Mouse (Mus musculus) adrenal gland, postnatal 25 days (tissue): ENCODE measurements around the gene Ankrd36. TPM values are rescaled to one million over a fixed set of nuclear protein-coding genes. Genes with fewer than 3 reads are reported as not detected.
"Not testable (repeated sequence)": the region's sequence is repeated elsewhere in the genome, so short reads cannot be mapped to it uniquely, and the experiment has no call there.

ENCODE experiments used
- DNase-seq: peaks from one replicate; pipeline ENCODE4 v3.0.0; 2021; ENCODE audit warnings: mixed read lengths
- long read RNA-seq: library from polyadenylated mRNA; stranded (forward); transcript quantifications from one replicate; pipeline ENCODE4 v2.0.0, GENCODE M21; 2021
- total RNA-seq: library from RNA; stranded (reverse); gene quantifications from 2 replicates; pipeline ENCODE4 v1.2.3, GENCODE M21; 2021

Ankrd36 gene
- total RNA-seq: not detected in 2 replicates
- long read RNA-seq: 0 reads

GRCm38 (mm10) chr11:5569474-5569873, at the start of gene Ankrd36:
Ankrd36 (plus strand) TSS chr11:5569684.
- DNase-seq: no peak

- peak; percentile 99 for DNase-seq
Observed at GRCm38 (mm10) chr11:5520412-5521265, 48.8 kb upstream of the Ankrd36 start, which contains the start of gene Xbp1. Xbp1 (plus strand) TSS chr11:5520659.

- no peak for DNase-seq
Observed at GRCm38 (mm10) chr11:5521266-5521515, 48.3 kb upstream of the Ankrd36 start.

DNA sequence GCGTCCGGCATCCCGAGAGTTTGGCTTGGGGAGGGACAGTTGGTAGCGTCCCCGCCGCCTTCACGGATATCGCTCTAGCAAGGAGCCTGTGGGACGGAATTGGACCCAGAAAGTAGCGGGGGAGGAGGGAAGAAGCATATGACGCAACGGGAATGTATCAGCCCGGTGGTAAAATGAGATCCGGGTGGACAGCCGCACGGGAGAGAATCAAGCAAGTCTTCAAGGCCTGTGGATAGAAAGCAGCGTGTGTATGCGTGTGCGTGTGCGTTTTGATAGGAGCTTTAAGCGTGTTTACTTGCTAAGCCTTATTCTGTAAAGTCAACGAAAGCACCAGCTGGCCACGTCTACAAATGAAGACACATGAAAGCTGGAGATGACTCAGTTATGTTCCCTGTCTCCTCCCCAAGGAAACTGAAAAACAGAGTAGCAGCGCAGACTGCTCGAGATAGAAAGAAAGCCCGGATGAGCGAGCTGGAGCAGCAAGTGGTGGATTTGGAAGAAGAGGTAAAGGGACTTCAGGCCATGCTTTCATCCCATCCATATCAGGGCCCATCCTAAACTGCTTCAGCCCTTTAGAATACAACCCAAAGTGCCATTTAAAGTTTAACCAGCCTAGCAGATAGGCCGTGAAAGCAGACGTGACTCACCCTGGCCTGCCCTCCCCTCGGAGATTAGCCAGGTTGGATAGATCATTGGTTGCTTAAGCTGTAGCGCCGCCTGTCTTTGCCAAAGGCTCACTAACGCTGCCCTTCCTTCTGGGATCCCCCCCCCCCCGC, 47.8 kb upstream of the Ankrd36 start:
- DNase-seq: peak; percentile 71

DNA sequence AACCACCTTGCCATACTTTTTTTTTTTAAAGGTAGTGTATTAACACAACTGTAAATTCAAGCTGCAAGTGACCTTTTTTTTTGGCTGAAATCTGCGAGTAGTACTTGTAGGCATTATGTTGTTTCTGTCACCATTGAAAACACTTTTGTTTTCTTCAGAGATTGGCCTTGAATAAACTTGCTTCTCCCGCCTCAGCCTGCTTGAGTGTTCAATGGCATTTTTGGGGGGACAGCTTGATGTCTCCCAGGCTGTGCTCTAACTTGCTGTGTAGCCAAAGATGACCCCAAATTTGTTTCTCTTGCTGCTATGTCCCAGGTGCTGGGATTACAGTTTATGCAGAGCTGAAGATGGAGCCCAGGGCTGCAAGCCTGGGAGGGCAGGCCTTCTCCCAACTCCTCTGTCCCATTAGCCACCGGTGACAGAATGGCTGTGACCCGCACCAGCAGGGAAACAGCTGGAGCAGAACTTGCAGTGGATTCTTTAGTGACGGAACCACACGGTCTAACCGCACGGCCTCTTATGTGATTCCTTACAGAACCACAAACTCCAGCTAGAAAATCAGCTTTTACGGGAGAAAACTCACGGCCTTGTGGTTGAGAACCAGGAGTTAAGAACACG, 46.6 kb upstream of the Ankrd36 start:
- no peak for DNase-seq

DNA sequence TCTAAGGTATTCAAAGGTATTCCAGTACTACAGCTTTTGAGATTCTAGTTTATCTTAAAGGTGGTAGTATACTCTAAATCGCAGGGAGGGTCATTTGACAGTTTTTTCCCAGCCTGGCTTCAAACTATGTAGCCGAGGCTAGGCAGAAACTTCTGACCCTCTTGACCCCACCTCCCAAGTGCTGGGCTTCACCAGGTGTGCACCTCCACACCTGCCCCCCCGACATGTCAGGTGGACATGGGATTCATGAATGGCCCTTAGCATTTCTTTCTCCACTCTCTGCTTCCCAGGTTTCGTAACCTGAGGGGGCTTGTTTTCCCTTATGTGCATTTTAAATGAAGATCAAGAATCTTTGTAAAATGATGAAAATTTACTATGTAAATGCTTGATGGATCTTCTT, 44.1 kb upstream of the Ankrd36 start:
- no peak for DNase-seq

DNA sequence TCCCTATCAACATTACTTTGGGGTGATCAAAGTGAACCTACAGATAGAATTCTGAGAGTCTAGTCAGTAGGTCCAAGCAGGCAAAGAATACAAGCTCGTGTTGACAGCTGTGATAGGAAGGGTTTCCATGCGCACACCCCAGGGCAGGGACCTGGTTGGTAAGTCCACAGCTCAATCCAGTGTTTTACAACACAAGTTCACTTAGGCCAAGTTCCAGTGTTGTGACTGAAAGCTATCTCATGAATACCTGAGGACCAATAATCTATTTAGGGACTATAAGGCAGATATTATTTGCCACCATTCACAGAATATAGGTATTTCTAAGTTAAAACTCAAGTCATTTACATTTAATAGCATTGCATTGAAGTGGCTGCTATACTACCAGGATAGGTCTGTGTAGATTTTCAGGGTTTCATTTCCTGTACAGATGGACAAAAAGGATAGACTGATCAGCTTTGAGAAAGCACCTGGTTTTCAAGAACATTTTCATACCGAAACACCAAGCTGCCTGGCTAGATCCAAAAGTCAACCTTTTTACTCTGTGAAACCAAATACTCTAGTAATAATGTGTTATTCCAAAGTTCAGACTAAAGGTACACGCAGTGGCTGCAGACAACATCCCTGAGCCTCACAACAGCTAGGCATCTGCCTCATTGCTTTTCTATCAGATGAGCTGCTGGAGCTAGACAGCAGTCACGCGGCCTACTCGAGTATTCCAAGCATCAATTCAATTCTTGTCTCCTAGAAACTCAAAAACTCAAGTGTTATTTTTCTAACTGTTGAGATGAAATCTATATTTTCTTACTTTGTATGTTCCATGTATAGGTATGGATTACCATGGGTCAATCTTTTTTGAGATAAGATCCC, 42.7 kb upstream of the Ankrd36 start:
- DNase-seq: no peak

GRCm38 (mm10) chr11:5527865-5528523, 41.5 kb upstream of the Ankrd36 start:
- no peak for DNase-seq

DNA sequence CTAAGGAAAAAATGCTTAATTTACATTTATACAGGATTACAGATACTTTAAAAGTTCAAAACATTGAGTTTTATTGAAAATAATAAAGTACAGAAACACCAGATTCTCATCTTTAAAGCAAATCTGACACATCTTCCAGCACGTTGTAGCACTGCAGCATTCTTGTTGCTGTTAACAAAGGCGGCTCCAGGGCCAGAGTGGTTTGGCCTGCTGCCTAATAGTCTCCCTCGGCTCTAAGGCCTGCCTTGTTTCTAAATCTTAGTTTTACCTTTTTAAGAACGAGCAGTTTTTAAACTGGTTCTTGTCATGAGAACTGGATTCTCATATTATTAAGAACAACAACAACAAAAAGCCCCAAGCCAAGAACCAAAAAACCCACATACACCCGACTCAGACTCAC, 40.6 kb upstream of the Ankrd36 start:
- DNase-seq: no peak

- DNase-seq: no peak
Observed at GRCm38 (mm10) chr11:5530172-5530571, 39.3 kb upstream of the Ankrd36 start.

DNA sequence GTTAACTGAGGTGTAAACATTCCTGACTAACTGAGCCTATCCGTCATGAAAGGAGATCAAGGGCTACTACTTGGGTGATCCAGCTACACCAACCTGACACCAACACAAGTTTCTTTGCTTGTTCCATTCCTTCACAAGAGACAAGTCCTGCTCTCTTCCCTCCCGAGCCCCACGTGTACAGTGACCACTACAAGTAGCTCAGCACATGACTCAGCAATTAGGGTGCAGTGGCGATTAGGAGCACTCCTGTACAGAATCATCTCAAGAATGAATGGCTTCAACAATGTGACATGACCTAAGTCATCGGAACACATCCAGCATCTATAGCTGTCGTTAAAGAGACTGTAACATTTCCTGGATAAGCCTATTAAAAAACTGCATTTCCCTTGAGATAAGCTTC, 38.8 kb upstream of the Ankrd36 start:
- DNase-seq: no peak

DNA sequence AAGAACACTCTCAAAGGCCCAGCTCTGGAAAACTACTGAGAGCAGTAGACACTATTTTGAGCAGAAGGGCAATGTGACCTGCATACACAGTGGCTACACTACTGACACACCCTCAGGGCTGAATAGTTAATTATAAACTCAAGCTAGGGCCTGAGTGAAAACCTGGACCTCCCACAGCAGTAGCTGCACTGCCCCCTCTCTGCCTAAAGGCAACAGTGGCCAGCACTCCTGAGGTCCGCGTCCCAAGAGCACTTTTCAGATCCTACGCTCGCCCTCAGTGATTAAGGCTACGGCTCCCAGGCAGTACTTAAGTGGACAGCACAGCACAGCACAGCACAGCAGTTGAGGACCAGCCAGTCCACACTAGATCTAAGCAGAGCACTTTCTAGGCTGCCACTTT, 36.4 kb upstream of the Ankrd36 start:
- DNase-seq: no peak

GRCm38 (mm10) chr11:5537454-5537853, 32.0 kb upstream of the Ankrd36 start:
- not testable (repeated sequence) for DNase-seq

DNA sequence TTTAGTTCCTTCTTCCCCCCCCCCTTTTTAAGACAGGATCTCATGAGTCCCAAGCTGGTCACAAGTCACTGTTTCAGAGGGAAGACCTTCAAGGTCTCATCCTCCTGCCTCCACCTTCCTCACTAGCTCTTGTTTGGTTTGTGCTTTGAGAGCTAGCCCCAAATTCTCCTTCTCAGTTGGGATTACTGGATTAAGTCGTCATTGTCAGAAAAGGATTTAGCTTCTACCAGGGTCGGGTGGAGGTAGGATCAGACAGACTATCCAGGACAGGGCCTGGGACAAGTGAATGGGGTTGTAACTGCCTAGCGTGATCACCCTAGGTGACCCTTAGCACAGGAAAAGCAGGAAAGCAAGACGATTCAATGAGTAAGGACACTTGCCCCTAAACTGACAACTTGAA, 29.2 kb upstream of the Ankrd36 start:
- DNase-seq: no peak

DNA sequence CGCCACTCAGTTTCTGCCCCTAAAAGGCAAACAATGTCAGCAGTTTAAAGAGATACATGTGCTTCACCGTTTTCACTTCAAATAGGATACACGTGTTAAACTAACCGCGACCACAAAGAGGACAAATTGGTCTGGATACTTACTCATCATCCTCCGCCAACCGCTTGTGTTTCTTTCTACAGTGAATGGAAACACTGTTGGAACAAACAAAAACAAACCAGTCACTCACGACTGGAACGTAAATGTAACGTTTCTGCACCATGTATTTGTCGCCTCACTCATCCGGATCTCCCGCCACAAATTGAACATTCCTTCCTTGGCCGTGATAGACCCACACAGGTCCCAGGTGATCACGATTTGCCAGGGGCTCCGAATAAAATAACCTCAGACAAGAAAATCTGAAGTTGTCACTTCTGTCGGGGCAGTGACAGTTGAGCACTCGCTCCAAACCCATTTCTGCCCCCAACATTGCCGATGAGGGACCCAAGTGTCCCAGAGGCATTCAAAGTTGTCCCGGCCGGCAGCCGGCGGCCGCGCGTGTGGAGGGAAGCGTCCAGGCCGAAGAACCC, 28.2 kb upstream of the Ankrd36 start:
- DNase-seq: no peak

- DNase-seq: peak; percentile 88
Observed at GRCm38 (mm10) chr11:5541799-5542481, 27.5 kb upstream of the Ankrd36 start, which contains the start of gene Ccdc117. Ccdc117 (minus strand) TSS chr11:5542187.

- DNase-seq: no peak
Observed at GRCm38 (mm10) chr11:5542482-5543185, 26.9 kb upstream of the Ankrd36 start.

- no peak for DNase-seq
Observed at GRCm38 (mm10) chr11:5543281-5543680, 26.2 kb upstream of the Ankrd36 start.

- DNase-seq: not testable (repeated sequence)
Observed at GRCm38 (mm10) chr11:5544709-5545108, 24.8 kb upstream of the Ankrd36 start.

GRCm38 (mm10) chr11:5545457-5545856, 24.0 kb upstream of the Ankrd36 start:
- DNase-seq: no peak
